Mouse (Mus musculus) forebrain, postnatal 0 days (tissue): ENCODE measurements at regions not wholly inside any gene's neighbourhood (a gene's known extent, or its start where the extent isn't known, plus 50 kb on each side); places are given as distances from the start of the nearest gene placed in this dataset.

ENCODE experiments used
- ATAC-seq: fragments of 200-750 bp; cut with Nextera tagmentation; 2 replicates; pipeline ENCODE4 v1.8.0; 2017; ENCODE audit warnings: mild to moderate bottlenecking, moderate library complexity
- DNase-seq: peaks from one replicate; pipeline ENCODE4 v3.0.0-alpha.2; 2015
- H3K27ac ChIP-seq: fragments of 300-500 bp; sonication (generic); 2 replicates; pipeline ENCODE4 v1.5.1; 2014; ENCODE audit warnings: low read depth, mild to moderate bottlenecking, antibody characterized with exemption, low read length, moderate library complexity, mixed read lengths
- H3K27me3 ChIP-seq: fragments of 300-500 bp; sonication (generic); 2 replicates; pipeline ENCODE4 v1.6.1; 2014; ENCODE audit warnings: mild to moderate bottlenecking, low read length, mixed read lengths; ENCODE audit not compliant: insufficient read depth
- H3K36me3 ChIP-seq: fragments of 300-500 bp; sonication (generic); 2 replicates; pipeline ENCODE4 v1.6.1; 2014; ENCODE audit warnings: mild to moderate bottlenecking, moderate library complexity; ENCODE audit not compliant: insufficient read depth
- H3K4me1 ChIP-seq: fragments of 300-500 bp; sonication (generic); 2 replicates; pipeline ENCODE4 v1.6.1; 2014; ENCODE audit warnings: antibody characterized with exemption; ENCODE audit not compliant: insufficient read depth
- H3K4me2 ChIP-seq: fragments of 300-500 bp; sonication (generic); 2 replicates; pipeline ENCODE4 v1.6.1; 2014; ENCODE audit warnings: low read depth, mild to moderate bottlenecking, moderate library complexity
- H3K4me3 ChIP-seq: fragments of 300-500 bp; sonication (generic); 2 replicates; pipeline ENCODE4 v1.5.1; 2014; ENCODE audit warnings: low read depth, low read length, mixed read lengths
- H3K9ac ChIP-seq: fragments of 300-500 bp; sonication (generic); 2 replicates; pipeline ENCODE4 v1.6.1; 2014; ENCODE audit warnings: mild to moderate bottlenecking
- H3K9me3 ChIP-seq: fragments of 300-500 bp; sonication (generic); 2 replicates; pipeline ENCODE4 v1.6.1; 2016; ENCODE audit warnings: low read length
- CTCF ChIP-seq: sonication (generic); IDR thresholded peaks from 2 replicates; pipeline ENCODE4 v1.5.1; 2016; ENCODE audit warnings: antibody characterized with exemption, control low read depth, low read depth
- WGBS: fragments of 180-500 bp; shearing (Covaris S2); extraction: QIAGEN DNeasy Blood & Tissue Kit; methylation state at CpG from one replicate; pipeline ENCODE4 v1.1.7; 2014; 5-methylcytosine and 5-hydroxymethylcytosine counted together

DNA sequence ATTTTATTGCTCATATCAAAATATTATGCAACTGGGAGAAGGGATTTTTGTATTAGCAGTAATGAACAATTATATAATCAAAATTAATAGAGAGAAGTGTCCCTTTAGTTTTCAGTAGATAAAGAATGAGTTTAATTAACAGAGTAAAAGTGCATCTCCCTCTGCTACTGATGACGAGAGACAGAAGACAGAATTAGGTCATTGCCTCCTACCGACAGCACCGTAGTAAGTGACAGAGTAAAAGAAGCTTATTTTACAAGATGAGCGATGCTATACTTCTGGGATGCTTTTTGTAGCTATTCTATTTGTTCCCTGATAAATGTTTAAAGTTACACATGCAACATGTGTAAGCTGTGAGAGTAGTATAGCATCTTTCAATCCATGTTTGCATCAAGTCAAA, 157.4 kb upstream of the Kcnip4 start:
- Histone ChIP-seq H3K36me3 (no peaks in the 10 kb centered on the region), H3K4me3 (no peak overlapping the region), H3K9ac (no peak overlapping the region), H3K9me3 (no peaks in the 10 kb centered on the region), H3K4me1 (no peaks in the 10 kb centered on the region), H3K27ac (no peak overlapping the region), H3K27me3 (no peaks in the 10 kb centered on the region), H3K4me2 (no peak overlapping the region)
- TF ChIP-seq CTCF, result no peak
- DNase-seq (no peak), ATAC-seq (no peak)
- WGBS, result 75% methylated on average over 4 of the region's 4 CpGs

DNA sequence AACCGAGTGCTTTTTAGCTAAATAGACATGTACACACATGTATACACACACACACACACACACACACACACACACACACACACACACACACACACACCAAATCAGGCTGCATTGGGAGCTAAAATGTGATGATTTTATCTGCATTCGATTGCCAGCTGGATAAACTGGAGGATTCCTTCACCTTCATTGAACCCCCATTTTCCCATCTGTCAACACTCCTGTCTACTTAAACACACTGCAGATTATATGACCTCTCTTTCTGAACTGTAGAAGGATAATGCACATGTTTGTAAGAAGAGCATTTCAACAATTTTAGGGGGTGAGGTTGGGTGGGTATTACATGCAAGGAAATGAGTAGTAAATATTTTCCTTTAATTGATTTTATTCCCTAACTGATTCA, 156.8 kb upstream of the Kcnip4 start:
- ATAC-seq, result no peak
- no peak for TF ChIP-seq CTCF
- WGBS, result 72% methylated on average over 2 of the region's 2 CpGs

DNA sequence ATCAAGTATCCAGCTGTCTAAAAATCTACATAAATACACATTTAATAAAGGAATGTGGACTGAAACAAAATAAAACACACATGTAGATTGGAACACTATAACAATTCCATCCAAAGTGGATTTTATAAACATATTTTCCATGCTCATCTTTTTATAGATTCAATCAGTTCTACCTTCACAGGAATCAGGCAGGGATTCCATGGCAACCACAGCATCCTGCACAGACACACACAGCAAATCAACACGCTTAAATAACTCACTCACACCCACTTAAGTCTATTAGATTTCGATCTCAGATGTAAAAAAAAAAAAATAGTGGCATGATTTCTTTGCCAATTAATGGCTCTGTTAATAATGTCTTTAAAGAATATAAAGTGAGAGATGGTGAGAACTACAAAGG, 151.2 kb upstream of the Kcnip4 start:
- Histone ChIP-seq H3K4me1 (peaks cover 6% of the 10 kb centered on the region; the same call in 1 of the 2 replicates), H3K27ac (no peak overlapping the region), H3K27me3 (no peaks in the 10 kb centered on the region), H3K9ac (no peak overlapping the region), H3K4me3 (no peak overlapping the region), H3K9me3 (no peaks in the 10 kb centered on the region), H3K4me2 (no peak overlapping the region), H3K36me3 (no peaks in the 10 kb centered on the region)
- no peak for TF ChIP-seq CTCF
- WGBS, result 45% methylated on average over 2 of the region's 2 CpGs
- DNase-seq, result peak; percentile 33
- ATAC-seq, result peak; percentile 63; the same call in 1 of the 2 replicates

More for the DNA sequence above, 156.8 kb upstream of the Kcnip4 start:
- H3K27me3 ChIP-seq, result no peaks in the 10 kb centered on the region
- H3K9me3 ChIP-seq, result no peaks in the 10 kb centered on the region
- H3K36me3 ChIP-seq, result no peaks in the 10 kb centered on the region
- H3K4me3 ChIP-seq, result no peak overlapping the region
- no peak overlapping the region for H3K4me2 ChIP-seq
- no peak overlapping the region for H3K27ac ChIP-seq
- no peaks in the 10 kb centered on the region for H3K4me1 ChIP-seq
- H3K9ac ChIP-seq, result no peak overlapping the region
- no peak for DNase-seq

- Histone ChIP-seq H3K36me3 (no peaks in the 10 kb centered on the region), H3K4me2 (no peak overlapping the region), H3K27ac (no peak overlapping the region), H3K9me3 (no peaks in the 10 kb centered on the region), H3K9ac (no peak overlapping the region), H3K27me3 (no peaks in the 10 kb centered on the region), H3K4me1 (no peaks in the 10 kb centered on the region), H3K4me3 (no peak overlapping the region)
- no peak for TF ChIP-seq CTCF
- DNase-seq (no peak), ATAC-seq (no peak)
Measured at GRCm38 (mm10) chr5:49665196-49665595, 140.5 kb upstream of the Kcnip4 start.

DNA sequence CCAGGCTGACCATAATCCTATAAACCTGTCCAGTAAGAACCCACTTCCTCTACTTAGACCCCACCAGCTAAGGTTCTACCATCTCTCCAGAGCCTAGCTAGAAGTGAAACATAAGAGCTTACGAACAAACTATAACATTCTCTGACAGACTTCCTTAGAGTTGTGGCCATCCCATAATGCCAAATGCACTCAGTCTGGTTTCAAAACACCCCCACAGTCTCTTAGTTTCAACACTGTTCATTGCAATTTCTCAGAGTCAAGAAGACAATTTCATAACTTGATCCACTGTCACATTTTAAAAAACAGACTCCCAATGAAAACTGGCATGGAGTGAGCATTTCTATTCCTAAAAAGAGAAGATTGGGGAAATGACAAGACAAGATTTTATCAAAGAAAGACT, 139.2 kb upstream of the Kcnip4 start:
- no peaks in the 10 kb centered on the region for H3K4me1 ChIP-seq
- H3K9ac ChIP-seq, result no peak overlapping the region
- no peaks in the 10 kb centered on the region for H3K36me3 ChIP-seq
- H3K4me2 ChIP-seq, result no peak overlapping the region
- H3K27ac ChIP-seq, result no peak overlapping the region
- H3K27me3 ChIP-seq, result no peaks in the 10 kb centered on the region
- no peak overlapping the region for H3K4me3 ChIP-seq
- ATAC-seq, result no peak
- H3K9me3 ChIP-seq, result no peaks in the 10 kb centered on the region
- DNase-seq, result no peak
- no peak for TF ChIP-seq CTCF
- 93% methylated on average over 1 of the region's 1 CpGs for WGBS

DNA sequence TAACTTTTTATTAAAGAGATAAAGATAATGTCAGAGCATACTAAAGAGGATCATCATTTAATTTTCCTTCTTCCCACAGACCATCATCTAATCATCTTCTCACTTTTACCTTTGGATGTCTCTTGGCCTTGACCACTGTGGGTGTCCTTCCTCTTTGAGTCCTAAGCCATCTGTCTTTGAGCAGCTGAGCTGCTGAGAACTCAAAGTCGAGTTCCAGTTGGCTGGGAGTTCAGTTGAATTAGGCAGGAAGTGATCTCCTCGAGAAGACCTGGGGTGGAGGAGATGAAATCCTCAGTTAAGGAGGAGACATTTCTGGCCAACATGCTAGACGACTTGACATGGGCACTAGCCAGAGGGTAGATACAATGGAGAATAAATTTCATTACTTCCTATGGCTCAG, 137.4 kb upstream of the Kcnip4 start:
- 73% methylated on average over 3 of the region's 3 CpGs for WGBS
- TF ChIP-seq CTCF, result no peak
- Histone ChIP-seq H3K9me3 (no peaks in the 10 kb centered on the region), H3K4me2 (no peak overlapping the region), H3K27ac (no peak overlapping the region), H3K4me1 (no peaks in the 10 kb centered on the region), H3K4me3 (no peak overlapping the region), H3K9ac (no peak overlapping the region), H3K36me3 (no peaks in the 10 kb centered on the region), H3K27me3 (no peaks in the 10 kb centered on the region)
- DNase-seq, result no peak
- no peak for ATAC-seq

DNA sequence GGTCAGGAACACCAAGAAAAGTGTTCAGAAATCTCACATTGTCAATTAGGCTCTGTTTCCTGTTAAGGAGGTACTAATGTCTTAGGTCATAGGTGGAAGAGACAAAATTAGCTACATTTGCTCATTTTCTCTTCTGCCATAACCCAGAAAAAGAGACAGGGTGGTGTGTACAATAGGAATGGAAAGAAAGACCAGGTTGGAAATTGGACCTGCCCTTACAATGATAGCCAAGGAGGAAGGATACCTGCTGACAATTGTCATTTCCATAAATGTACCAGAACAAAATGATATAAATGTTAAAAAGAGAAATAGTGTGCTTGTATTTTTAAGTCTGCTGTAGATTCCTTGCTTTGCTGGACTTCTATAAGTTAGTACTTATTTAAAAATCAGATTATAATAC, 135.9 kb upstream of the Kcnip4 start:
- Histone ChIP-seq H3K4me1 (no peaks in the 10 kb centered on the region), H3K27ac (no peak overlapping the region), H3K9ac (no peak overlapping the region), H3K27me3 (no peaks in the 10 kb centered on the region), H3K36me3 (no peaks in the 10 kb centered on the region), H3K4me2 (no peak overlapping the region), H3K4me3 (no peak overlapping the region), H3K9me3 (no peaks in the 10 kb centered on the region)
- no peak for ATAC-seq
- no peak for TF ChIP-seq CTCF
- DNase-seq, result no peak

- no peaks in the 10 kb centered on the region for H3K27me3 ChIP-seq
- DNase-seq (no peak), ATAC-seq (peak; percentile 42)
- H3K9me3 ChIP-seq, result no peaks in the 10 kb centered on the region
- H3K4me1 ChIP-seq, result no peaks in the 10 kb centered on the region
- no peak overlapping the region for H3K4me3 ChIP-seq
- no peak for TF ChIP-seq CTCF
- H3K4me2 ChIP-seq, result no peak overlapping the region
- no peak overlapping the region for H3K27ac ChIP-seq
- no peak overlapping the region for H3K9ac ChIP-seq
- H3K36me3 ChIP-seq, result no peaks in the 10 kb centered on the region
- WGBS, result 82% methylated on average over 5 of the region's 5 CpGs
Measured at GRCm38 (mm10) chr5:49650953-49651352, 126.2 kb upstream of the Kcnip4 start.
